Mouse (Mus musculus) lung, postnatal 0 days (tissue): ENCODE data around the gene Olfr435. TPM values are rescaled to one million over a fixed set of nuclear protein-coding genes. Genes with fewer than 3 reads are reported as not detected.

Experiments
- ATAC-seq: fragments of 200-750 bp; cut with Nextera tagmentation; 2 replicates; pipeline ENCODE4 v1.8.0; 2017; ENCODE audit warnings: moderate library complexity
- DNase-seq: peaks from one replicate; pipeline ENCODE4 v3.0.0-alpha.2; 2016; ENCODE audit warnings: low spot score
- H3K27ac ChIP-seq: fragments of 300-500 bp; sonication (generic); 2 replicates; pipeline ENCODE4 v1.5.1; 2014; ENCODE audit warnings: antibody characterized with exemption, mild to moderate bottlenecking, low read length, mixed read lengths
- H3K27me3 ChIP-seq: fragments of 300-500 bp; sonication (generic); replicated peaks from 2 replicates; pipeline ENCODE4 v1.6.1; 2014; ENCODE audit warnings: low read length, mixed read lengths; ENCODE audit not compliant: insufficient read depth
- H3K36me3 ChIP-seq: fragments of 300-500 bp; sonication (generic); 2 replicates; pipeline ENCODE4 v1.6.1; 2014; ENCODE audit warnings: low read length, mixed read lengths; ENCODE audit not compliant: insufficient read depth
- H3K4me1 ChIP-seq: fragments of 300-500 bp; sonication (generic); 2 replicates; pipeline ENCODE4 v1.6.1; 2014; ENCODE audit warnings: antibody characterized with exemption, low read depth, low read length, mixed read lengths; ENCODE audit not compliant: insufficient read depth
- H3K4me2 ChIP-seq: fragments of 300-500 bp; sonication (generic); replicated peaks from 2 replicates; pipeline ENCODE4 v1.6.1; 2014; ENCODE audit warnings: low read depth, mild to moderate bottlenecking, low read length, moderate library complexity, mixed read lengths
- H3K4me3 ChIP-seq: fragments of 300-500 bp; sonication (generic); 2 replicates; pipeline ENCODE4 v1.5.1; 2014; ENCODE audit warnings: low read depth, low read length
- H3K9ac ChIP-seq: fragments of 300-500 bp; sonication (generic); replicated peaks from 2 replicates; pipeline ENCODE4 v1.6.1; 2014; ENCODE audit warnings: low read depth, mild to moderate bottlenecking
- H3K9me3 ChIP-seq: fragments of 300-500 bp; sonication (generic); 2 replicates; pipeline ENCODE4 v1.6.1; 2016; ENCODE audit warnings: low read length, mixed read lengths
- CTCF ChIP-seq: IDR thresholded peaks from 2 replicates; pipeline ENCODE4 v1.5.1; 2016; ENCODE audit warnings: antibody characterized with exemption, mild to moderate bottlenecking
- EP300 ChIP-seq: IDR thresholded peaks from 2 replicates; pipeline ENCODE4 v1.6.1; 2016; ENCODE audit warnings: antibody characterized with exemption, mild to moderate bottlenecking, control low read depth
- whole genome bisulfite sequencing: fragments of 180-500 bp; shearing (Covaris S2); extraction: QIAGEN DNeasy Blood & Tissue Kit; methylation state at CpG from one replicate; pipeline ENCODE4 v1.1.7; 2014; 5-methylcytosine and 5-hydroxymethylcytosine counted together
- polyA plus RNA-seq: library from polyadenylated mRNA; unstranded; fragments of >200 nt; fragmentation: Nextera tagmentation; extraction: Ambion mirVana; gene quantifications from 2 replicates; pipeline ENCODE4 v1.2.1, GENCODE M21; 2015

Gene Olfr435
- polyA plus RNA-seq: not detected in 2 replicates

DNA sequence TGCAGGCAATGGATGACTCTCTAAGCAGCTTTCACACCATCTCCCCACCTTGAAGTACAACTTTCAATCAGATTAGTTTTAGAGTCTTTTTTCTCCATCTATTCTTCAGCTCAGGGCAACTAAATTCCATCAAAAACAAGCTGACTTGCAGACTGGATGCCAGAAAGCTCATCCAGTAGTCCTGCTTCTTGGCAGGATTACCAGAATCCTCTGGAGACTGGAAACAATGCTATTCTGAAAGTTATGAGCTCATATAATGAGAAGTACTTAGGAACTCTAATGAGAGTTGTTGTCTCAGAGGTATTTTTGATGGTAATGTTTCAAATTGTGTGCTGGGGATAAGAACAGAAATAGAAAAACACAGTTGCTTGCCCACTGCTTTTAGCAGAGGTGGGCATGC is at the start of gene Olfr435:
Gene Olfr435 (plus strand): TSS at position 366 of the 400 bp plus-strand sequence.
- Histone ChIP-seq H3K9ac (no peak within 1 kb of the TSS), H3K27me3 (no peaks in the 10 kb centered on the region), H3K4me2 (no peak within 1 kb of the TSS), H3K4me3 (no peak within 1 kb of the TSS), H3K36me3 (no peaks in the 10 kb centered on the region), H3K9me3 (no peaks in the 10 kb centered on the region), H3K27ac (no peak within 1 kb of the TSS), H3K4me1 (no peaks in the 10 kb centered on the region)
- DNase-seq: no peak
- TF ChIP-seq CTCF: no peak
- no peak for TF ChIP-seq EP300
- ATAC-seq: no peak

- 54% methylated on average over 1 of the region's 1 CpGs for WGBS
- Histone ChIP-seq H3K4me1 (no peaks in the 10 kb centered on the region), H3K9ac (no peak overlapping the region), H3K27me3 (no peaks in the 10 kb centered on the region), H3K4me2 (no peak overlapping the region), H3K27ac (no peak overlapping the region), H3K36me3 (no peaks in the 10 kb centered on the region), H3K4me3 (no peak overlapping the region), H3K9me3 (no peaks in the 10 kb centered on the region)
- DNase-seq: no peak
- ATAC-seq: no peak
- TF ChIP-seq EP300: no peak
- no peak for TF ChIP-seq CTCF
These were observed 37.4 kb upstream of the Olfr435 start for GRCm38 (mm10) chr6:43159502-43159901.

DNA sequence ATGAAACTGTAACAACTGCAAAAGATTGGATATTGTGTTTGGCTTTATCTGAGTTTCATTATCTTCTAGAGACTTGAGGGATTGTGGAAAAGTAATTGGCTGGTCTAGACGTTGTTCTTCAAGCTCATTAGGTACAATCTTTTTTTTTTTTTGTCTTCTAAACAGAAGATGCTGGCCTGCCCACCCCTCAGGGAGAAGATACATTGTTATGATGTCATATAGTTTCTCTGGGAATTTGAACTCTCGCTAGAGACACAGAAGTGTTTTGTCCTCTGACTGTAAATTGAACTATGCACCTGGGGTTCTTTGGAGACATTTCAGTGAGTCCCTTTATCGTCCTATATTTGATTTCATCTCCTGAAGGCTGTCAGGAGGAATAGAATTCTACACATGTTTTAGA is 34.0 kb upstream of the Olfr435 start, which contains the start of gene Olfr437:
Gene Olfr437 (plus strand): TSS at position 301 of the 400 bp plus-strand sequence.
- DNase-seq (no peak), ATAC-seq (no peak)
- Histone ChIP-seq H3K9me3 (no peaks in the 10 kb centered on the region), H3K4me1 (no peaks in the 10 kb centered on the region), H3K36me3 (no peaks in the 10 kb centered on the region), H3K4me2 (no peak within 1 kb of the TSS), H3K9ac (no peak within 1 kb of the TSS), H3K27me3 (no peaks in the 10 kb centered on the region), H3K27ac (no peak within 1 kb of the TSS), H3K4me3 (no peak within 1 kb of the TSS)
- 61% methylated on average over 3 of the region's 3 CpGs for WGBS
- TF ChIP-seq EP300: no peak
- TF ChIP-seq CTCF: no peak

- ATAC-seq: no peak
- WGBS: 92% methylated on average over 4 of the region's 4 CpGs
- H3K36me3 ChIP-seq: no peaks in the 10 kb centered on the region
- DNase-seq: no peak
- no peaks in the 10 kb centered on the region for H3K9me3 ChIP-seq
- no peak overlapping the region for H3K9ac ChIP-seq
- TF ChIP-seq EP300 (no peak), CTCF (no peak)
- H3K4me3 ChIP-seq: no peak overlapping the region
- H3K4me2 ChIP-seq: no peak overlapping the region
- H3K4me1 ChIP-seq: no peaks in the 10 kb centered on the region
- no peak overlapping the region for H3K27ac ChIP-seq
- H3K27me3 ChIP-seq: no peaks in the 10 kb centered on the region
These were observed 29.7 kb upstream of the Olfr435 start for GRCm38 (mm10) chr6:43167246-43167645.

- 57% methylated on average over 4 of the region's 4 CpGs for WGBS
- ATAC-seq: no peak
- TF ChIP-seq CTCF (no peak), EP300 (no peak)
These were observed 25.1 kb upstream of the Olfr435 start, which contains the start of gene Olfr13 for GRCm38 (mm10) chr6:43171840-43172239. TSS of gene Olfr13 (plus strand) at chr6:43172140.

DNA sequence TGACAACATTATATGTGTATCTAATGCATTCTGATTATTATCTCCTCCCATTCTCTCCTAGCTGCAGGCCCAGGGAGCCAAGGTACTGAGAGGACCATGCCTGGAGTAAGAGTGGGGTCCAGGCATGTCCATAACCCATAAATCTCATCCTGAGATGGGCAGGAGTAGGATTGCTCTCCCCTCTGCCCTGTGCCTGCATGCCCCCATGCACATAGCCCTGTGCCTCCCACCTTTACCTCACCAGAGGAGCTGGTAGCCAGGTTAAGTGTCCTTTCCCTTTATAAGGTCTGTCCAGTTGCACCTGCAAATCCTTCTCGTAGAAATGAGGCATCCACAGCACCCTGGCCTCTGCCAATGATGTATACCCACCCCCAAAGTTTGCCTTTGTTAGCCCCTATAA is 18.8 kb upstream of the Olfr435 start:
- Histone ChIP-seq H3K4me1 (no peaks in the 10 kb centered on the region), H3K4me3 (no peak overlapping the region), H3K4me2 (no peak overlapping the region), H3K9ac (no peak overlapping the region), H3K36me3 (no peaks in the 10 kb centered on the region), H3K9me3 (no peaks in the 10 kb centered on the region), H3K27ac (no peak overlapping the region), H3K27me3 (no peaks in the 10 kb centered on the region)
- TF ChIP-seq EP300: no peak
- no peak for TF ChIP-seq CTCF
- WGBS: 78% methylated on average over 1 of the region's 1 CpGs
- ATAC-seq (no peak), DNase-seq (no peak)

More at GRCm38 (mm10) chr6:43171840-43172239, 25.1 kb upstream of the Olfr435 start, which contains the start of gene Olfr13:
- Histone ChIP-seq H3K27me3 (no peaks in the 10 kb centered on the region), H3K4me1 (no peaks in the 10 kb centered on the region), H3K4me3 (no peak within 1 kb of the TSS), H3K4me2 (no peak within 1 kb of the TSS), H3K9ac (no peak within 1 kb of the TSS), H3K27ac (no peak within 1 kb of the TSS), H3K9me3 (no peaks in the 10 kb centered on the region), H3K36me3 (no peaks in the 10 kb centered on the region)
- DNase-seq: no peak
